Mouse (Mus musculus): Measurements from ENCODE around the gene Trim24. TPM values are rescaled to one million over a fixed set of nuclear protein-coding genes. Genes with fewer than 3 reads are reported as not detected.

Gene Trim24
- total and polyA plus RNA-seq, 3 experiments = 11.4 to 19.2 TPM; not detected in 1

GRCm38 (mm10) chr6:37936498-37936897, 65.9 kb downstream of the Trim24 start:
- H3K36me3 ChIP-seq (ENCODE audit: control insufficient read depth in 1 of 2, insufficient read depth in 2 of 2, low read length in 2 of 2) = peaks cover 0 to 13% of the 10 kb centered on the region in 2 experiments; a peak in 2 of 4 replicates
- no peak for TF ChIP-seq ETS1 (IDR thresholded peaks at IDR 0.05; ENCODE audit: low read depth, low read length)
- no peak for TF ChIP-seq ZMIZ1 (IDR thresholded peaks at IDR 0.05; ENCODE audit: low read depth, low read length)
- TF ChIP-seq GATA1 (IDR thresholded peaks at IDR 0.05; ENCODE audit: low read depth, low read length) = no peak
- no peak for TF ChIP-seq POLR2AphosphoS5 (IDR thresholded peaks at IDR 0.05; ENCODE audit: borderline replicate concordance, low read depth, low read length)
- TF ChIP-seq USF2 (IDR thresholded peaks at IDR 0.05; ENCODE audit: borderline replicate concordance in 1 of 2, insufficient read depth in 1 of 2, low read depth in 1 of 2, low read length in 2 of 2) = no peak
- TF ChIP-seq POLR2AphosphoS2 (IDR thresholded peaks at IDR 0.05; ENCODE audit: low read length) = no peak
- no peak for TF ChIP-seq SMC3 (IDR thresholded peaks at IDR 0.05; ENCODE audit: low read depth, low read length)
- no peak overlapping the region for H3K27ac ChIP-seq (ENCODE audit: control insufficient read depth, low read depth, low read length)
- H3K27me3 ChIP-seq (ENCODE audit: control insufficient read depth in 1 of 2, insufficient read depth in 2 of 2, low read length in 2 of 2) = no peaks in the 10 kb centered on the region
- H3K9ac ChIP-seq (ENCODE audit: control insufficient read depth, low read depth, low read length, poor library complexity, severe bottlenecking) = no peak overlapping the region
- H3K79me2 ChIP-seq (ENCODE audit: control insufficient read depth, insufficient read depth, low read length, poor library complexity) = no peaks in the 10 kb centered on the region
- no peaks in the 10 kb centered on the region for H3K9me3 ChIP-seq (replicated peaks; ENCODE audit: insufficient read depth, low read length)
- no peaks in the 10 kb centered on the region for H3K4me1 ChIP-seq (ENCODE audit: control insufficient read depth in 1 of 2, insufficient read depth in 2 of 2, low read length in 2 of 2)
- DNase-seq (ENCODE audit: low read depth, low spot score) = no peak
- no peak overlapping the region for H3K4me3 ChIP-seq (ENCODE audit: control insufficient read depth in 1 of 2, insufficient read depth in 1 of 2, low read depth in 2 of 2, low read length in 2 of 2)

- H3K36me3 ChIP-seq (ENCODE audit: control insufficient read depth in 1 of 2, insufficient read depth in 2 of 2, low read length in 2 of 2) = peaks cover 0 to 13% of the 10 kb centered on the region in 2 experiments; a peak in 3 of 4 replicates
- TF ChIP-seq CHD1 (IDR thresholded peaks at IDR 0.05; ENCODE audit: low read depth, low read length) = no peak
- no peak for TF ChIP-seq TBP (IDR thresholded peaks at IDR 0.05; ENCODE audit: low read depth, low read length)
- no peak for TF ChIP-seq ELF1 (IDR thresholded peaks at IDR 0.05; ENCODE audit: low read depth, low read length)
- no peak for TF ChIP-seq UBTF (IDR thresholded peaks at IDR 0.05; ENCODE audit: borderline replicate concordance, insufficient read depth, low read depth, low read length)
- TF ChIP-seq JUND (IDR thresholded peaks at IDR 0.05; ENCODE audit: low read depth, low read length) = no peak
- TF ChIP-seq CHD2 (IDR thresholded peaks at IDR 0.05; ENCODE audit: low read length) = no peak
- no peak for TF ChIP-seq ETS1 (IDR thresholded peaks at IDR 0.05; ENCODE audit: low read depth, low read length)
- no peak for TF ChIP-seq USF1 (IDR thresholded peaks at IDR 0.05; ENCODE audit: low read depth, low read length)
- no peak for TF ChIP-seq TAL1 (IDR thresholded peaks at IDR 0.05; ENCODE audit: low read length)
- no peak for TF ChIP-seq USF2 (IDR thresholded peaks at IDR 0.05; ENCODE audit: borderline replicate concordance in 1 of 2, insufficient read depth in 1 of 2, low read depth in 1 of 2, low read length in 2 of 2)
- no peak for TF ChIP-seq ZKSCAN1 (IDR thresholded peaks at IDR 0.05; ENCODE audit: low read depth, low read length)
- no peak for DNase-seq (ENCODE audit: low read depth, low spot score)
- H3K4me1 ChIP-seq (ENCODE audit: control insufficient read depth in 1 of 2, insufficient read depth in 2 of 2, low read length in 2 of 2) = no peaks in the 10 kb centered on the region
- H3K79me2 ChIP-seq (ENCODE audit: control insufficient read depth, insufficient read depth, low read length, poor library complexity) = no peaks in the 10 kb centered on the region
- H3K9ac ChIP-seq (ENCODE audit: control insufficient read depth, low read depth, low read length, poor library complexity, severe bottlenecking) = no peak overlapping the region
- no peak overlapping the region for H3K4me3 ChIP-seq (ENCODE audit: control insufficient read depth in 1 of 2, insufficient read depth in 1 of 2, low read depth in 2 of 2, low read length in 2 of 2)
- H3K27me3 ChIP-seq (ENCODE audit: control insufficient read depth in 1 of 2, insufficient read depth in 2 of 2, low read length in 2 of 2) = no peaks in the 10 kb centered on the region
- no peak overlapping the region for H3K27ac ChIP-seq (ENCODE audit: control insufficient read depth, low read depth, low read length)
- no peaks in the 10 kb centered on the region for H3K9me3 ChIP-seq (replicated peaks; ENCODE audit: insufficient read depth, low read length)
These were observed 80.7 kb downstream of the Trim24 start for GRCm38 (mm10) chr6:37951306-37951705.

Data from MEL (cell line).